Mouse (Mus musculus) stomach, embryonic 15.5 days (tissue): ENCODE data around the gene Asic1. TPM values are rescaled to one million over a fixed set of nuclear protein-coding genes. Genes with fewer than 3 reads are reported as not detected.

Source experiments
- ATAC-seq: fragments of 200-750 bp; cut with Nextera tagmentation; 2 replicates; pipeline ENCODE4 v1.8.0; 2017; ENCODE audit warnings: low read depth, moderate number of reproducible peaks, moderate TSS enrichment; ENCODE audit not compliant: insufficient read depth, low FRiP score
- H3K27ac ChIP-seq: fragments of 300-500 bp; sonication (generic); 2 replicates; pipeline ENCODE4 v1.5.1; 2015; ENCODE audit warnings: mild to moderate bottlenecking, inconsistent platforms
- H3K27me3 ChIP-seq: fragments of 300-500 bp; sonication (generic); replicated peaks from 2 replicates; pipeline ENCODE4 v1.6.1; 2015; ENCODE audit warnings: inconsistent platforms
- H3K36me3 ChIP-seq: fragments of 300-500 bp; sonication (generic); 2 replicates; pipeline ENCODE4 v1.6.1; 2015; ENCODE audit warnings: inconsistent platforms
- H3K4me1 ChIP-seq: fragments of 300-500 bp; sonication (generic); 2 replicates; pipeline ENCODE4 v1.6.1; 2015; ENCODE audit warnings: inconsistent platforms
- H3K4me2 ChIP-seq: fragments of 300-500 bp; sonication (generic); 2 replicates; pipeline ENCODE4 v1.6.1; 2015; ENCODE audit warnings: mild to moderate bottlenecking, inconsistent platforms
- H3K4me3 ChIP-seq: fragments of 300-500 bp; sonication (generic); replicated peaks from 2 replicates; pipeline ENCODE4 v1.5.1; 2015; ENCODE audit warnings: inconsistent platforms
- H3K9ac ChIP-seq: fragments of 300-500 bp; sonication (generic); 2 replicates; pipeline ENCODE4 v1.6.1; 2015; ENCODE audit warnings: inconsistent platforms
- H3K9me3 ChIP-seq: fragments of 300-500 bp; sonication (generic); 2 replicates; pipeline ENCODE4 v1.6.1; 2016; ENCODE audit warnings: inconsistent platforms
- WGBS: fragments of 180-500 bp; shearing (Covaris S2); methylation state at CpG from one replicate; pipeline ENCODE4 v1.1.7; 2015; 5-methylcytosine and 5-hydroxymethylcytosine counted together
- polyA plus RNA-seq: library from polyadenylated mRNA; unstranded; fragments of >200 nt; fragmentation: Nextera tagmentation; extraction: Ambion mirVana; gene quantifications from 2 replicates; pipeline ENCODE4 v1.2.1, GENCODE M21; 2015

Gene Asic1
- 1.6 and 2.3 TPM in 2 replicates for polyA plus RNA-seq

DNA sequence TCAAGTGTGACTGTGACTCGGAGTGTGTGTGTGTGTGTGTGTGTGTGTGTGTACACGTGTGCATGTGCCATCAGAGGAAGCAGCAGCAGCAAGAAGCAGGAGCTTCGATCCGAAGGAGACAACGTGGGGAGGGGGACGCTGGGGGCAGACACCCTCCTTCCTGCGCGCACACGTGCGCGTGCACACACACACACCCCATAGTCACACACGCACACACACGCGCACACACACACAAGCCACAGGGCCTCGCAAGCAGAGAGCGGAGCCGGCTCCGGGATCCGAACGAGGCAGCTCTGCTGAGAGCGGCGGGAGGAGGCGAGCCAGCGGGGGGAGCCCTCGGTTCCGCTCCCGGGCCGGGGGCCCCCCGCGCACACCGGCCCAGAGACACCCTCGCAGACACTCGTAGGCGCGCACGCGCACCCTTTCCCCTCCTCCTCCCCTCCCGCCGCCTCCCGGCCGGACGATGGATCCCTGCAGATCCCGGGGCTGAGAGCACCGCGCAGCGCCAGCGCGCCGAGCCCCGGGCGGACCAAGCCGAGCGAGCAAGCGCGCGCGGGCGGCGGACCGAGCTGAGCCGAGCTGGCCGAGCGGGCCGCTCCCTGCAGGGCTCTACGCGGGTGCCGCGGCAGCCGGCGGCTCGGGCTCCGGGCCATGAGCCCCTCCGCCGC lies at the start of gene Asic1:
Gene Asic1, plus strand, starts transcription at position 215 of the 668 bp plus-strand sequence.
- peaks cover 55% of the 10 kb centered on the region for H3K27me3 ChIP-seq
- ATAC-seq, result peak; percentile 67
- no peaks in the 10 kb centered on the region for H3K36me3 ChIP-seq
- H3K4me3 ChIP-seq, result peak within 1 kb of the TSS; percentile 51
- peak within 1 kb of the TSS; percentile 25; the same call in 1 of the 2 replicates for H3K9ac ChIP-seq
- no peak within 1 kb of the TSS for H3K27ac ChIP-seq
- peak within 1 kb of the TSS; percentile 97 for H3K4me2 ChIP-seq
- WGBS, result under 1% methylated on average over 60 of the region's 74 CpGs
- H3K4me1 ChIP-seq, result 0 out of 2 replicates have a peak, but pooled peaks cover 5% of the 10 kb centered on the region
- no peaks in the 10 kb centered on the region for H3K9me3 ChIP-seq

DNA sequence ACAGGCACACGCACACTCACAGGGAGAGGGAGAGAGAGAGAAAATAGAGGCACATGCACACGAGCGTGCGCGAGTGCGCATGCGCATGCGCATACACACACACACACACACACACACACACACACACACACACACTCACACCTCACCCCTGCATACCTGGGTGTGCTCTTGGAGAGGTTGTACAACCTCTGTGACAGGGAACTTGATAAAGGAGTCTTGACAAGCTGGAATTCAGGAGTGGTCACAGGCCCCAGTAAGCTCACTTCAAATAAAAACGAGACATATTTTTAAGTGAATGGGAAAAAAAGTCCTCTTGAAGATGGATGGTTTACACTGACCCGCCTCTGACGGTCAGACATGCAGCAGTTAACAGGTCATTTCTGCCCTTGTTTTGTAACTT lies 48.1 kb upstream of the Asic1 start:
- no peak overlapping the region for H3K27ac ChIP-seq
- ATAC-seq, result no peak
- no peak overlapping the region for H3K4me2 ChIP-seq
- peaks cover 40% of the 10 kb centered on the region for H3K36me3 ChIP-seq
- H3K27me3 ChIP-seq, result no peaks in the 10 kb centered on the region
- H3K9me3 ChIP-seq, result no peaks in the 10 kb centered on the region
- H3K4me1 ChIP-seq, result no peaks in the 10 kb centered on the region
- H3K9ac ChIP-seq, result no peak overlapping the region
- 87% methylated on average over 11 of the region's 11 CpGs for WGBS
- no peak overlapping the region for H3K4me3 ChIP-seq

DNA sequence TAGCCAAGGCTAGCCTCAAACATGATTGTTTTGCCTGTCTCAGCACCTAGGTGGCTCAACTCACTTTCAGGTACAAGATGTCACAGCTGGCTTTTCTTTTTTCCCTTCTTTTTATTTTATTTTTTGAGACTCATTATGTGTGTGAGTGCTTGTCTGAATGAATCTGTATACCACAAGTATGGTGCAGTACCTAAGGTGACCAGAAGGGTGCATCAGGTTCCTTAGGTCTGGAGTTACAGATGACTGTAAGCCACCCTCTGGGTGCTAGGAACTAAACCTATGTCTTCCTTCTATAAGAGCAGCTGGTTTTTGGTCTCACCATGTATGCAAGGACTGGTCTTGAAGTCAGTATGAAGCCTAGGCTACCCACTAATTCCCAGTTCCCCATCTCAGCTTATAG lies 38.5 kb upstream of the Asic1 start:
- Histone ChIP-seq H3K9me3 (no peaks in the 10 kb centered on the region), H3K27ac (no peak overlapping the region), H3K27me3 (no peaks in the 10 kb centered on the region), H3K4me2 (no peak overlapping the region), H3K36me3 (peaks cover 71% of the 10 kb centered on the region), H3K4me1 (no peaks in the 10 kb centered on the region), H3K4me3 (no peak overlapping the region), H3K9ac (no peak overlapping the region)
- ATAC-seq, result no peak

DNA sequence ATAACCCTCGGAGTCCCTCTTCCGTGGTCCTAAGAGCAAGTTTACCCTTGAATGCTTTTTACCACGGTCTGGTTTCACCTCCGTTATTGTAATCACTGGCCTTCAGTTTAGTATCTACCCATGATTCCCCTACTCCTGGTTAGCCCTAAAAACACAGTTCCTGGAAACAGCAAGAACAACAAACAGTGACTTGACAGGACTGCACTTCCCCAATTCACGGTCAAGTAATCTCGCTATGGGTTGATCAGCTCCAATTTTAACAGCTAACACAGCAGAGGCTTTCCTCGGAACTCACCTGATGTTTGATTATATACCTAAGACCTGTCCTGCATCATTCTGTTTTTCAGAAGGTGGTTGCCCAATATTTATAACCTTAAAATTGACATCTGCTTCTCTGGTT lies 35.5 kb upstream of the Asic1 start:
- H3K4me3 ChIP-seq, result no peak overlapping the region
- H3K4me1 ChIP-seq, result no peaks in the 10 kb centered on the region
- 90% methylated on average over 7 of the region's 7 CpGs for WGBS
- peaks cover 71% of the 10 kb centered on the region for H3K36me3 ChIP-seq
- no peak for ATAC-seq
- no peaks in the 10 kb centered on the region for H3K27me3 ChIP-seq
- no peaks in the 10 kb centered on the region for H3K9me3 ChIP-seq
- H3K27ac ChIP-seq, result no peak overlapping the region
- no peak overlapping the region for H3K4me2 ChIP-seq
- H3K9ac ChIP-seq, result no peak overlapping the region

DNA sequence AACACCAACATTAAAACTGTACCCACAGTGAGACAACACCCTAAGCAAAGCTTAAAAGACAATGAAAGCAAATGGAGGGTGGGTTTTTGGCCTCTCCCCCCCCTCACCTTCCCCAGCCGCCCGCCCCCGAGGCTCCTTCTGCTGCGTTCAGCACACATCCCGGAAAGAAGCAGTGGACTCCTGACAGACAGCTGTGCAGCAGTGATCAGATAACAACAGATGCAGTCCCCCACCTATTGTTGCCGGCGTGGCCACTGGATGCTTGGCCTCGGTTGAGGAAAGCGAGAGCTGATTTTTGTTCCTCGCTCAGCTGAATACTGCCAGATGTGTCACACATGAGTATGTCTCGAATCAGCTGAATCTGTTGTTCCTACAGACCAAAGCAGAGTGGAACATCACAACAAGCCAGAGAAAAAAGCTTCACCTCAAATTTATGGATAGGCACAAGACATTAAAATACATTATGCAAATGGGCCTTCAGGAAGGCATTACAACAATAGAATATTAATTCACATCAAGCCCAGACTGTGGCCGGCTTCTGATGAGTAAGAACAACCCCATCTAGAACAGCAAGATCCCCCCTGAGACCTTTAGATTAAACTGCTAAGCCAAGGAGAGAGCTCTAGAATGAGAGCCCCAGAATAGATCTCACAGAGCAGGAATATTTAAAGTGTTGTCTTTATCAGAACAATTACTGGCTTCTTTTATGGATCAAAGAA lies 32.6 kb upstream of the Asic1 start:
- Histone ChIP-seq H3K4me3 (no peak overlapping the region), H3K27me3 (no peaks in the 10 kb centered on the region), H3K9me3 (no peaks in the 10 kb centered on the region), H3K27ac (no peak overlapping the region), H3K4me2 (no peak overlapping the region), H3K36me3 (peaks cover 55% of the 10 kb centered on the region), H3K4me1 (no peaks in the 10 kb centered on the region), H3K9ac (no peak overlapping the region)
- no peak for ATAC-seq
- 89% methylated on average over 12 of the region's 12 CpGs for WGBS

DNA sequence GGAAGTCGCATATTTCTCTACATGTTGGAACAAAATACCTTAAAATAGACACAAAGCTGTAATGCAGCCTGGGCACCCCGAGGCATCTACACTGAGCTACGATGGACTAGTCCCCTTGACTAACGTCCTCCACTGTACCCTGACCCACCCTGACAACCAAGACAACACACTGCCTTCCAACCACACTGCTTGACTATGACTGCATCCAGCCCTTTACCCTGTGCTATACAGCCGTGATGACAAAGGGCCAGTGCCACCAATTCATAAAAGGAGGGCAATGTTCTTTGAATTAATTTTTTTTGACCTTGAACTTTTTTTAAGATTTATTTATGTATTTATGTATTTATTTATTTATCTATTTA lies 32.1 kb upstream of the Asic1 start:
- H3K27ac ChIP-seq, result no peak overlapping the region
- H3K9me3 ChIP-seq, result no peaks in the 10 kb centered on the region
- no peaks in the 10 kb centered on the region for H3K4me1 ChIP-seq
- H3K27me3 ChIP-seq, result no peaks in the 10 kb centered on the region
- H3K4me3 ChIP-seq, result no peak overlapping the region
- WGBS, result 87% methylated on average over 5 of the region's 5 CpGs
- H3K9ac ChIP-seq, result no peak overlapping the region
- ATAC-seq, result no peak
- H3K36me3 ChIP-seq, result peaks cover 50% of the 10 kb centered on the region
- no peak overlapping the region for H3K4me2 ChIP-seq

DNA sequence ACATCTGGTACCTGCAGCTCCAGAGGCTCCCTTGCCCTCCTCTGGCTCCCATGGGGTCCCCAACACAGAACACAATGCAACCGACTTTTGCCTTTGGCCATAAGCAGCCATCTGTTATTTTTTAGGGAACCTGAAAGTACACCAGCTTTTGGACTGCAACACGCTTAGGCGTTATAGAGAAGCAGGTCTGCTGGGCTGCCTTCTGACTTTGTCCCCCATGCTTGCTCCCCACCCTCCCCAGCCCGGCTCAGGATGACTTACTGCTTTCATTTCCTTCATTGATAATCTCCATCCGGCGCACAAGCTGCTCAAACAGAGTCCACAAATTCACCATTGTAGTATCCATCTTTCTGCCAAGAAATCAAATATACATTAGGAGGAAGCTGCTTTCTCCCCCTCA lies 27.5 kb upstream of the Asic1 start:
- Histone ChIP-seq H3K4me2 (no peak overlapping the region), H3K9me3 (no peaks in the 10 kb centered on the region), H3K27ac (no peak overlapping the region), H3K36me3 (peaks cover 23% of the 10 kb centered on the region), H3K27me3 (no peaks in the 10 kb centered on the region), H3K9ac (no peak overlapping the region), H3K4me1 (peaks cover 10% of the 10 kb centered on the region), H3K4me3 (no peak overlapping the region)
- 59% methylated on average over 6 of the region's 6 CpGs for WGBS
- ATAC-seq, result no peak

DNA sequence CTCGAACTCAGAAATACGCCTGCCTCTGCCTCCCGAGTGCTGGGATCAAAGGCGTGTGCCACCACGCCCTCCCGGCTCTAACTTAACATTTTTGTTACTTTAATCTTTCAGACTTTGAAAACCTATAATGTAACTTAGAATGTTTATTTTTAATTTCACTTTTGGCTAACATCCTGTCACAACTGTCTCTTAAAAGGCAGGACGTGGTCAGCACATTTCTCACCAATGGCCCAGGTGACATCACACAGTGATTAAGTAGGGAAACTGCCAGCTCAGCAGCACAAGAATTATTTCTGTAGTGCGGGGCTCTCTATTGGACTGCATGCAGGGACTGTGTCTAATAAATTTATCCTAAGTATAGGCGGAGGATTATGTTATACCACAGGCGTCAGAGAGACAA lies 26.3 kb upstream of the Asic1 start:
- no peak for ATAC-seq

DNA sequence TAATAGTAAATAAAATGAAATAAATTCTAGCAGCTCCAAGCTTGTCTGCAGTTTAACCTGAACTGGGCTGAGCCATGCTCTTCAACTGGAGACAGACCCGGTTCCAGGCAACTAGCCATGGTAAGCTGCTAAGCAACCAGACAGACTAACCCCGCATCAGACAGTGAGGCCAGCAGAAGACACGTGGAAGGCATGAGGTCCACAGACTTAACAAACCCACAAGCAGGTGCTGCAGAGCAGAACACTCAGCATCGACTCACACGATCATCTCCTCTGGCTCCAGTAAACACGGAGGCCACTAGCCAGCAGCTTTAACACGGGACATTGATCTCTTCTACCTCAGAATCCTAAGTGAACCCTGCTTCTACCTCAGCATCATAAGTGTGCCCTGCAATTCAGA lies 25.4 kb upstream of the Asic1 start:
- no peak for ATAC-seq
- no peak overlapping the region for H3K4me3 ChIP-seq
- H3K36me3 ChIP-seq, result peaks cover 7% of the 10 kb centered on the region; the same call in 1 of the 2 replicates
- H3K27me3 ChIP-seq, result no peaks in the 10 kb centered on the region
- H3K4me2 ChIP-seq, result no peak overlapping the region
- 59% methylated on average over 7 of the region's 7 CpGs for WGBS
- H3K9me3 ChIP-seq, result no peaks in the 10 kb centered on the region
- H3K4me1 ChIP-seq, result peaks cover 24% of the 10 kb centered on the region
- no peak overlapping the region; the same call in 1 of the 2 replicates for H3K27ac ChIP-seq
- no peak overlapping the region for H3K9ac ChIP-seq

More for the DNA sequence above, 26.3 kb upstream of the Asic1 start:
- no peak overlapping the region for H3K27ac ChIP-seq
- no peak overlapping the region for H3K4me3 ChIP-seq
- H3K36me3 ChIP-seq, result peaks cover 15% of the 10 kb centered on the region
- no peak overlapping the region for H3K9ac ChIP-seq
- no peaks in the 10 kb centered on the region for H3K9me3 ChIP-seq
- no peak overlapping the region for H3K4me2 ChIP-seq
- H3K4me1 ChIP-seq, result peaks cover 15% of the 10 kb centered on the region
- 75% methylated on average over 10 of the region's 10 CpGs for WGBS
- H3K27me3 ChIP-seq, result no peaks in the 10 kb centered on the region

DNA sequence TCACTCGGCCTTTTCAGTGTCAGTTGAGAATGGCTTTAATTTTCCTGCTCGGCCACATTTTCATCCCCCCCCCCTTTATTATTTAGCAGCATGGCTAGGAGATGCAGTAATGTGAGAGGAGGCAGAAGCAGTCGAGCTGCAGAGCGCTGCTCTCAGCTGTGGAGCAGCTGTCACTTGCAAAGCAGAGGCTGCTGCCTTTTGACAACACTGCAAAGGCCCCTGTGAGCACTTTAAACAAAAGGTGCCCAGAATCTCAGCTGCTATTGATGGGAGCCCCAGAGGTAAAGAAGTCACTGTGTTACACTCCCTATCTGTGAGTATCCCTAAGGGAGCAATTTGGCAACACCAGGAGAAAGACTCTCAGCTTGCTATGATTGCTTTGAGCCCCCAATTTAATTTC lies 21.8 kb upstream of the Asic1 start:
- 24% methylated on average over 4 of the region's 4 CpGs for WGBS
- Histone ChIP-seq H3K4me2 (peak overlapping the region; percentile 16; the same call in 1 of the 2 replicates), H3K4me1 (peaks cover 38% of the 10 kb centered on the region), H3K4me3 (no peak overlapping the region), H3K27ac (no peak overlapping the region), H3K36me3 (no peaks in the 10 kb centered on the region), H3K27me3 (no peaks in the 10 kb centered on the region), H3K9ac (no peak overlapping the region), H3K9me3 (no peaks in the 10 kb centered on the region)
- ATAC-seq, result no peak

DNA sequence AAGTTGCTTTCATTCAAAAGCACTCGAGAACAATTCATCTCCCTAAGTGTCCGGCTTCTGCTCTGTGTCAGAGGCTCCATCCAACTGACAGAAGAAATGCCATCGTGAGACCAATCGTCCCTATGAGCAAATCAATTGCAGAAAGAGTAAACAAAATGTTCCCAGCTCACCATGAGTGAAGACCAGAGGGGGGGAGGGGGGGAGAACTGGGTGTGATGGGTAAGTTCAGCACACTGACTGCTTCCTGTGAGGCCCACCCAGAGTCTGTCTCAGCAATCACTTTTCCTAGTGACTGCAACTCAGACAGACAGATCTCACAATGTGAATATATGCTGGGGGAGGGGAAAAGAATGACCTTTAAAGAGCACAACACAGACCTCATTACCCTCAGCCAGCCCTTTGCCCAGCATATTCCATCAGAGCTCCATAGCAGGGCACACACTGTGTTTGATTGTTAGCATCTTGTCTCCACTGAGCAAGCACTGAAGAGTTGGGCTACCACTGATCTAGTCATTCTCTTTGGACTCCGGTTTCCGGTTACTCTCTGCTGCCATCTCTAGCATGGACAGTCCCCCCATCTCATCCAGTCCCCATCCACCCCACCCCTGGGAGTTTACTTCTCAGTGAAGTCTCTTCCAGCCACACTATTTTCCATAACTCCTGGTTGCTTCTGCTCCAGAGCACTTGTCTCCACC lies 21.0 kb upstream of the Asic1 start:
- Histone ChIP-seq H3K27ac (no peak overlapping the region), H3K4me1 (peaks cover 37% of the 10 kb centered on the region), H3K4me3 (peak overlapping the region; percentile 87; the same call in 1 of the 2 replicates), H3K36me3 (no peaks in the 10 kb centered on the region), H3K4me2 (peak overlapping the region; percentile 82), H3K9ac (no peak overlapping the region), H3K9me3 (no peaks in the 10 kb centered on the region), H3K27me3 (peaks cover 4% of the 10 kb centered on the region; the same call in 1 of the 2 replicates)
- ATAC-seq, result no peak
- WGBS, result 29% methylated on average over 6 of the region's 6 CpGs

DNA sequence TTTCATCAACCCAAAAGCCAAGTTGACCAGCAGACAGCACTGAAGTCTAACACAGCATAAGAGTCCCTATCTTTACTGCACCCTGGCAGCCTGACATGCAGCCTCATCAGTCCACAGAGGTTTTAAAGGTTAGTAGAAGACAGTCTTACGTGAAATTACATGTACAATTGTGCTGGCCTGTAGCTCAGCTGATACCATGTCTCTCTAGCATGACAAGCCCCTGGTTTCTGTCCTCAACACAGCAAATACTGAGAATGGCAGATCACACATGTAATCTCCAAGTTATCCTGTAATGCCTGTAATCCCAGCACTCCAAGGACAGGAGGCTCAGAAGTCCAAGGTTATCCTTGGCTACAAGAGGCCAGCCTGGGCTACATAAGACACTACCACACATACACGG lies 19.9 kb upstream of the Asic1 start:
- ATAC-seq, result no peak
- Histone ChIP-seq H3K4me2 (peak overlapping the region; percentile 82), H3K9ac (peak overlapping the region; percentile 61; the same call in 1 of the 2 replicates), H3K9me3 (no peaks in the 10 kb centered on the region), H3K36me3 (no peaks in the 10 kb centered on the region), H3K27ac (no peak overlapping the region), H3K4me3 (peak overlapping the region; percentile 87), H3K27me3 (peaks cover 15% of the 10 kb centered on the region), H3K4me1 (peaks cover 31% of the 10 kb centered on the region)
- 43% methylated on average over 2 of the region's 2 CpGs for WGBS
